Mouse (Mus musculus) right cerebral cortex, postnatal 36 days (tissue): ENCODE measurements around the gene Olfr1167.
"Not testable (repeated sequence)": the region's sequence is repeated elsewhere in the genome, so short reads cannot be mapped to it uniquely, and the experiment has no call there.

Experiments used
- DNase-seq, 2 experiments: peaks; one replicate each; pipeline ENCODE4 v3.0.0; 2022; ENCODE audit warnings: low spot score in 2 of 2, mixed read lengths in 1 of 2

Olfr1167 gene

GRCm38 (mm10) chr2:88155093-88155492 lies at the start of gene Olfr1167:
TSS of gene Olfr1167 (minus strand) at chr2:88155193.
- not testable (repeated sequence) for DNase-seq

- DNase-seq = no peak
Measured at GRCm38 (mm10) chr2:88181580-88181979, 26.6 kb upstream of the Olfr1167 start, which contains the start of gene Olfr1168. TSS of gene Olfr1168 (plus strand) at chr2:88181880.

- no peak for DNase-seq
Measured at GRCm38 (mm10) chr2:88128172-88128571, 26.8 kb downstream of the Olfr1167 start, which contains the start of gene Olfr1166. TSS of gene Olfr1166 (minus strand) at chr2:88128272.
